ENCODE assay signal across 22 mouse cellular contexts in the genomic region with DNA sequence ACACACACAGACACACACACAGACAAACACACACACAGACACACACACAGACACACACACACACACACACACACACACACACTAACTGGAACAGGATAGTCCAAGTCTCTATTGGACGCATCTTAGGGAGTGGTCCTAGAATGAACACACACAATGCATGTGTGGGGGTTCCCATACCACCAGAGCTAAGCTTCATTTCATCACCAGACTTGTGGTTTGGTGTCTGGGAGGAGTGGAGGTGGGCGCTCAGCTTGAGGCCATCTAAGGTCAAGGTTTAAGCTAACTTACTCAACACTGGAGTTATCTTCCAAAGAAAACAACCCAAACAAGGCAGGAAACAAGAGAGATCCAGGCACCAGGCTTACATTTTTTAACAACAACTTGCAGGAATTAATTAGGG.
DNase-seq lines count a peak whose midpoint lies in the region; ATAC-seq and TF ChIP-seq lines count a peak whose summit lies in the region.
"Had no signal": no experiment of that assay in that cellular context is flagged by ENCODE, and none has a peak within 500 bp of the region (broad histone marks: within the 10 kb centered on the region; RNA-seq: fewer than 3 reads in every experiment).

No protein-coding gene starts in this region.

- H3K27ac ChIP-seq in embryonic facial prominence, embryonic 15.5 days (replicated peaks) = no peak overlapping the region
- no peak overlapping the region for H3K27ac ChIP-seq in embryonic facial prominence, embryonic 10.5 days (replicated peaks)
- no peak overlapping the region for H3K27ac ChIP-seq in kidney, postnatal 0 days
- H3K27ac ChIP-seq in kidney, embryonic 15.5 days = no peak overlapping the region
- H3K27ac ChIP-seq: embryonic facial prominence, embryonic 13.5 days; forebrain, embryonic 13.5 days; forebrain, embryonic 15.5 days had no signal

- TF ChIP-seq CTCF in kidney, postnatal 0 days (IDR thresholded peaks at IDR 0.05; ENCODE audit: low read depth) = no peak

- ATAC-seq in embryonic facial prominence, embryonic 15.5 days (ENCODE audit: insufficient number of reproducible peaks, low FRiP score, low TSS enrichment, low read depth) = peak; percentile 47; the same call in 1 of the 2 replicates
- no peak for ATAC-seq in kidney, postnatal 0 days (replicated peaks; ENCODE audit: low FRiP score, low read depth)
- ATAC-seq in kidney, embryonic 15.5 days (replicated peaks; ENCODE audit: low FRiP score) = no peak
- peak; percentile 61 for ATAC-seq in megakaryocyte progenitor cell, adult 5-6 weeks (replicated peaks; ENCODE audit: poor library complexity)
- ATAC-seq: activated CD4-positive, CD25-positive, alpha-beta regulatory T cell, adult 4 months; forebrain, embryonic 13.5 days; forebrain, embryonic 15.5 days; forebrain, postnatal 0 days; Patski had no signal

- H3K4me3 ChIP-seq in embryonic facial prominence, embryonic 15.5 days (replicated peaks) = no peak overlapping the region
- H3K4me3 ChIP-seq in embryonic facial prominence, embryonic 10.5 days = no peak overlapping the region
- no peak overlapping the region for H3K4me3 ChIP-seq in kidney, postnatal 0 days (replicated peaks; ENCODE audit: low read depth, low read length)
- no peak overlapping the region for H3K4me3 ChIP-seq in kidney, embryonic 15.5 days (replicated peaks)
- H3K4me3 ChIP-seq: embryonic facial prominence, embryonic 13.5 days; forebrain, embryonic 13.5 days; forebrain, embryonic 15.5 days had no signal

- no peak for DNase-seq in embryonic facial prominence, embryonic 10.5 days (ENCODE audit: low spot score)
- DNase-seq in kidney, postnatal 0 days (ENCODE audit: low spot score) = peak; percentile 42
- no peak for DNase-seq in testis, postnatal 10 days (ENCODE audit: low spot score)
- DNase-seq: adrenal gland, adult 8-10 months; adrenal gland, postnatal 14 days; adrenal gland, postnatal 36 days; cerebellum, adult 11-12 months; cerebellum, adult 2 months; cerebellum, adult 9-10 months; cerebellum, postnatal 10 days; cerebellum, postnatal 25 days; forebrain, postnatal 0 days had no signal

- H3K36me3 ChIP-seq in embryonic facial prominence, embryonic 15.5 days = no peaks in the 10 kb centered on the region
- H3K36me3 ChIP-seq in embryonic facial prominence, embryonic 10.5 days (replicated peaks) = no peaks in the 10 kb centered on the region
- H3K36me3 ChIP-seq in kidney, postnatal 0 days (ENCODE audit: insufficient read depth, low read length) = no peaks in the 10 kb centered on the region
- no peaks in the 10 kb centered on the region for H3K36me3 ChIP-seq in kidney, embryonic 15.5 days
- H3K36me3 ChIP-seq: embryonic facial prominence, embryonic 13.5 days; forebrain, embryonic 15.5 days; G1E had no signal

- no peaks in the 10 kb centered on the region for H3K27me3 ChIP-seq in embryonic facial prominence, embryonic 15.5 days
- H3K27me3 ChIP-seq in embryonic facial prominence, embryonic 10.5 days (replicated peaks; ENCODE audit: low read depth, poor library complexity, severe bottlenecking) = no peaks in the 10 kb centered on the region
- no peaks in the 10 kb centered on the region for H3K27me3 ChIP-seq in kidney, postnatal 0 days (ENCODE audit: insufficient read depth, low read length)
- H3K27me3 ChIP-seq in kidney, embryonic 15.5 days = no peaks in the 10 kb centered on the region
- H3K27me3 ChIP-seq: CH12.LX; embryonic facial prominence, embryonic 13.5 days; forebrain, embryonic 13.5 days; forebrain, embryonic 15.5 days; Patski had no signal

- no peaks in the 10 kb centered on the region for H3K4me1 ChIP-seq in embryonic facial prominence, embryonic 15.5 days
- 0 out of 2 replicates have a peak, but pooled peaks cover 4% of the 10 kb centered on the region for H3K4me1 ChIP-seq in embryonic facial prominence, embryonic 10.5 days
- 0 out of 2 replicates have a peak, but pooled peaks cover 5% of the 10 kb centered on the region for H3K4me1 ChIP-seq in kidney, postnatal 0 days (replicated peaks; ENCODE audit: insufficient read depth, low read length)
- H3K4me1 ChIP-seq in kidney, embryonic 15.5 days = peaks cover 38% of the 10 kb centered on the region
- H3K4me1 ChIP-seq: embryonic facial prominence, embryonic 13.5 days; forebrain, embryonic 15.5 days had no signal

- H3K9ac ChIP-seq in embryonic facial prominence, embryonic 15.5 days = no peak overlapping the region
- H3K9ac ChIP-seq in kidney, postnatal 0 days (ENCODE audit: low read depth, low read length) = no peak overlapping the region
- H3K9ac ChIP-seq in kidney, embryonic 15.5 days = no peak overlapping the region
- H3K9ac ChIP-seq: embryonic facial prominence, embryonic 13.5 days; forebrain, embryonic 13.5 days; forebrain, embryonic 15.5 days; forebrain, postnatal 0 days had no signal

- H3K9me3 ChIP-seq in embryonic facial prominence, embryonic 15.5 days (replicated peaks) = no peaks in the 10 kb centered on the region
- H3K9me3 ChIP-seq in embryonic facial prominence, embryonic 10.5 days = no peaks in the 10 kb centered on the region
- no peaks in the 10 kb centered on the region for H3K9me3 ChIP-seq in kidney, postnatal 0 days (replicated peaks; ENCODE audit: low read length)
- no peaks in the 10 kb centered on the region for H3K9me3 ChIP-seq in kidney, embryonic 15.5 days (replicated peaks)
- H3K9me3 ChIP-seq: embryonic facial prominence, embryonic 13.5 days; forebrain, embryonic 13.5 days; forebrain, embryonic 15.5 days had no signal

- 82% methylated on average over 2 of the region's 2 CpGs for WGBS in embryonic facial prominence, embryonic 15.5 days
- WGBS in embryonic facial prominence, embryonic 10.5 days = 72% methylated on average over 2 of the region's 2 CpGs
- 34% methylated on average over 2 of the region's 2 CpGs for WGBS in kidney, postnatal 0 days
- 33% methylated on average over 2 of the region's 2 CpGs for WGBS in kidney, embryonic 15.5 days

- H3K4me2 ChIP-seq in embryonic facial prominence, embryonic 15.5 days (replicated peaks) = no peak overlapping the region
- no peak overlapping the region for H3K4me2 ChIP-seq in kidney, postnatal 0 days (ENCODE audit: low read length)
- no peak overlapping the region for H3K4me2 ChIP-seq in kidney, embryonic 15.5 days
- H3K4me2 ChIP-seq: embryonic facial prominence, embryonic 13.5 days; forebrain, embryonic 13.5 days; forebrain, embryonic 15.5 days had no signal

Comparison
In these comparisons a context has a peak if more than half of its experiments do, and no peak if none do; other contexts are left out.
1. ATAC-seq: peak in embryonic facial prominence, embryonic 15.5 days (single experiment) and megakaryocyte progenitor cell, adult 5-6 weeks (single experiment); none in kidney, postnatal 0 days (single experiment) and kidney, embryonic 15.5 days (single experiment).